Mouse (Mus musculus): Measurements from ENCODE around the gene Zfp174.
"Not testable (repeated sequence)": the region's sequence is repeated elsewhere in the genome, so short reads cannot be mapped to it uniquely, and the experiment has no call there.

Gene Zfp174

DNA sequence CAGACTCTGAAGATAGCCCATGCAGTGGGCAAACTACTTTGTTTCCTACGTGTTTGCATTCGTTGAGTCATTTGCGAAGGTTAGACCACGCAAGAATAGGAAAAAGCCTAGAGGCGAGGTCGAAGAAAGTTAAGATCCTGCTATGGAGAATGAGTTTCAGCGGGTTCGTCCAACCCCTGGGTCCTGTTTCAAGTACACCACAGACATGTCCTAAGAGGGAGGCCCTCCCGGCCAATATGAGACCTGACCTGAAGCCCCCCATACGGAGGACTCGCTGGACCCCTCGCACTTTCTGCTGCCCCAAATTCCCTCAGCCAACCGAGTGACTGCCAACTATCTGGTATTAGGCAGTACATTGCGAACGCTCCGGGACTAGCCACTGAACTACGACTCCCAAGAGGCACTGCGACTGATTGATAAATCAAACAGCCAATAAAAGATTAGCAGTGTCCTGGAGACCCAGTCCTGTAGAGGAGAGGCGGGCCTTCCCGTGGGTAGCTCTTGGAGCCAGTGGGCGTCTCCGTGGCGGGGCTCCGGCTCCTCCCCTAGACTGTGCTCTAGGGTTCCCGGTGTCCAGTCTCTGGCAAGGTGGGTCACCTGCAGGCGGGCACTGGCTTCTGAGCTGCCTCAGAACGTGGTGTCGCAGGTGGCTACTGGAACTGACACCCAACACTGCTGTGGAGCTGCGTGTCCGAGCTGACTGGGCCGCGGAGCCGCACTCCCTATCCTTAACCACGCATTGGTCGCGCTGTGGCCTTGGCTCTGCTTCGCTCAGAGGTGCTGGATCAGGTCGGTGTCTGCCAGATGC lies at the start of gene Zfp174:
Gene Zfp174 (plus strand): TSS at position 558 of the 808 bp plus-strand sequence.
- peak; percentile 98 for DNase-seq (ENCODE audit: low spot score)

DNA sequence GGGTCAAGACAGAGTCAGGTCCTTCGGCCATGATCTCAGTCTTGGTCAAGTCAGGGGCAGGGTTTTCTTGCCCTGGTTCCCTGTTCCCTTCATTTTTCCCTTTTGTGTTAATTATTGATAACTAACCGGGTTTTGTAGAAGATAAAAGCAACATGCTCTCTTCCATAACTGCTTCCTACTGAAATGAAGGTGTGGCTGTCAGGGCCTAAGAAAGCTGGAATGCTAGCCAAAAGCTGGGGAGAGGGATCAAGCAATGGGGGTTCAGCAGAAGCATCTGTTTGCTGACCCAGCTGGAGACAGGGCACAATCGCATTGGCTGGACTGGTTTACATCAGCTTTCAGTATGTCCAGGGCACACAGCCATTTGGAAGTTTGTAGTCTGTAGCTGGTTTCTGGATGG lies 38.9 kb upstream of the Zfp174 start:
- DNase-seq (ENCODE audit: low spot score): no peak

- DNase-seq (ENCODE audit: low spot score): not testable (repeated sequence)
Observed at GRCm38 (mm10) chr16:3814667-3815066, 32.4 kb upstream of the Zfp174 start.

- DNase-seq (ENCODE audit: low spot score): no peak
Observed at GRCm38 (mm10) chr16:3820202-3820601, 26.9 kb upstream of the Zfp174 start.

DNA sequence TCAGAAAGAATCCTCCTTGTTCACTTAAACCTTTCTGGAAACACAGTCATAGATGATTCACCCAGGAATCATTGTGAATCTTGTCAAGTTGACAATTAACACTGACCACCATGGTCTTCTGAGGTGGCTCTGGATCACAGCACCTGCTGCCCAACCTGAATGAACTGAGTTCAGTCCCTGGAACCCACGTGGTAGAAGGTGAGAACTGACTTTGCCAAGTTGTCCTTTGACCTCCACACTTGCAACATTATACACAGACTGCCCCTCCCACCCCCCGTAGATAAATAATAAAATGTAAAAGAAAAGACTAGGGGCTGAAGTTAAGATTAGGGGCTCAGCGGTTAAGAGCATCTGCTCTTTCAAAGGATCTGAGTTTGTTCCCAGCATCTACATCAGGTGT lies 19.0 kb upstream of the Zfp174 start:
- no peak for DNase-seq (ENCODE audit: low spot score)

GRCm38 (mm10) chr16:3829727-3830126 lies 17.3 kb upstream of the Zfp174 start:
- no peak for DNase-seq (ENCODE audit: low spot score)

DNA sequence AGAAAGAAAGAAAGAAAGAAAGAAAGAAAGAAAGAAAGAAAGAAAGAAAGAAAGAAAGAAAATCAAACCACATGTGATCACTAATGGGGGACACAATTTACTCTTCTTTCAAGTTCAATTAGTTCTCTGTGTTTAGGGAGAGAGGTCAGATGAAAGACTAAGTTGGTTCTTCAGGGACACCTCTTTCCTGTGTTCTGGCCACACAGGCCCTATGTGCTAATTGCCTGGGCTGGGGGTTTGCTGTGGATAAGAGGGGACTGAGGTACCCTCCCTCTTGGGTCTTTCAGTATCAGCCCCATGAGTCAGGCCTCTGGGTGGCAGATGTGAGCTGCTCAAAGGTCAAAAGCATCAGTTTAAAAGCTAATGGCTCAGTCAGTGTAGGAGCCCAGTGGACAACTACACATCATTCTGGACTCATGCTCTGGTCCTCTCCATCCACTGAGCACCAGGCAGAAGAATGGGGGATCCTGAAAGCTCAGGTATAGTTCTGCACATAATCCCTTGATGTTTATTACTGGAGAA lies 16.4 kb upstream of the Zfp174 start, which contains the start of gene Olfr15:
Gene Olfr15 (plus strand): TSS at position 291 of the 522 bp plus-strand sequence.
- DNase-seq (ENCODE audit: low spot score): no peak

DNA sequence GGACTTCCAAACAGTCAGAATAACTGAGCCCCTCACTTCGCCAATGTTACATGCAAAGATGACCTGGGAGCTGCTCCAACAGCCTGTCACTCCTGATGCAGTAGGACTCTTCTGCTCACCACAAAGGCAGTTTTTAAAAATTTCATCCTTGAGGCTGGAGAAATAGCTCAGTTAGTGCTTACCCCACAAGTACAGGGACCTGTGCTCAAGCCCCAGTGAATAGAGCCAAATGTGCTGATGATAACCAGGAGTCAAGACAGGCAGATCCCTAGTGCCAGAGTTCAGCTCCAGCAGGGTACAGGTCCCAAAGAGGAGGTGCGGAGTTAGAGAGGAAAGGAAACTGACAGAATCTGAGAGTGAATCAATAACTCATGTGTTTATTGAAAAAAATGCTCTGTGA lies 11.6 kb upstream of the Zfp174 start:
- no peak for DNase-seq (ENCODE audit: low spot score)

DNA sequence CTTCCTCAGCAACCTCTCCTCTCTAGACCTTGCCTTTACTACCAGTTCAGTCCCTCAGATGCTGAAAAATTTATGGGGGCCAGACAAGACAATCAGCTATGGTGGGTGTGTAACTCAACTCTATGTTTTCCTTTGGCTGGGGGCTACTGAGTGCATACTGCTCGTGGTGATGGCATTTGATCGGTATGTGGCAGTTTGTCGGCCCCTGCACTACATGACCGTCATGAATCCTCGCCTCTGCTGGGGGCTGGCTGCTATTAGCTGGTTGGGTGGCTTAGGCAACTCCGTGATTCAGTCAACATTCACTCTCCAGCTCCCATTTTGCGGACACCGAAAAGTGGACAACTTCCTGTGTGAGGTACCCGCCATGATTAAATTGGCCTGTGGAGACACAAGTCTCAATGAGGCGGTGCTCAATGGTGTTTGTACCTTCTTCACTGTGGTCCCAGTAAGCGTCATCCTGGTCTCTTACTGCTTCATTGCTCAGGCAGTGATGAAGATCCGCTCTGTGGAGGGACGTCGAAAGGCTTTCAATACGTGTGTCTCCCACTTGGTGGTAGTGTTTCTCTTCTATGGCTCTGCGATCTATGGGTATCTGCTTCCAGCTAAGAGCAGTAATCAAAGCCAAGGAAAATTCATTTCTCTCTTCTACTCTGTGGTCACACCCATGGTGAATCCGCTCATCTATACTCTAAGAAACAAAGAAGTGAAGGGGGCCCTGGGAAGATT lies 7.7 kb upstream of the Zfp174 start:
- DNase-seq (ENCODE audit: low spot score): no peak

DNA sequence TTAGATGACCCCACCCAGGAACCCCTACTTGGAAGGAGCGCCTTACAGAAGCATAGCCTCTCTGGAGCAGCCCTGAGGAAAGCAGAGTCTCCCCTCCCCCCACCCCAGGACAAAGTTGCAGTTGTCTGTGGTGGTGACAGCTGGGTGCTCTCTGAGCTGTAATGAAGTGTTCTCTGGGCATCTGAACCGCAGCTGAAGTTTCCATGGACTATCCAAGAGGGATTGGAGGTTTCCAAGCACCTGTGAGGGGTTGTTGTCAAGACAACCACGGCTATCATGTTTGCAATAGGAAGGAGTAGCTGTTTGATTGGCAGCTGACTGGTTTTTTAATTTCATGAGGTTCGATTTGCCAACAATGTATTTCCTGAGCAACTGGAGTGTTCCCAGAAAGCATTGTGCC lies 4.1 kb upstream of the Zfp174 start:
- DNase-seq (ENCODE audit: low spot score): peak; percentile 12

DNA sequence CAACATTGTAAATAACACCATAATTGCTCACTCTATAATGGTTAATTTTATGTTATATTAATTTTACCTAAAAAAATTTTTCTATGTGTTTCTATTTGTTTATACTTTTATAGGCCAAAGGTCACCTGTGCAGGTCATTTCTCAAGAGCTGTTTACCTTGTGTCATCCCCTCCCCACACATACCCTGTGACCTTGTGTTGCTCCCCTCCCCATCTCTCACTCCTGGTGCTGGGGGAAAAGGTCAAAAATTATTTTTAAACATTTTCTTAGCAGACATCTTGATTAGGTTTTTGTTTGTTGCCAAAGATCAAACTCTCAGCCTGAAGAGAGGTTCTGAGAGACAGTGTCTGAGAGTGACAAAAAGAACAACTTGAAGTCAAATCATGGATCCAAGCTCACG lies 3.3 kb upstream of the Zfp174 start:
- no peak for DNase-seq (ENCODE audit: low spot score)

GRCm38 (mm10) chr16:3847871-3848270 lies 803 bp downstream of the Zfp174 start:
- peak; percentile 15 for DNase-seq (ENCODE audit: low spot score)

DNA sequence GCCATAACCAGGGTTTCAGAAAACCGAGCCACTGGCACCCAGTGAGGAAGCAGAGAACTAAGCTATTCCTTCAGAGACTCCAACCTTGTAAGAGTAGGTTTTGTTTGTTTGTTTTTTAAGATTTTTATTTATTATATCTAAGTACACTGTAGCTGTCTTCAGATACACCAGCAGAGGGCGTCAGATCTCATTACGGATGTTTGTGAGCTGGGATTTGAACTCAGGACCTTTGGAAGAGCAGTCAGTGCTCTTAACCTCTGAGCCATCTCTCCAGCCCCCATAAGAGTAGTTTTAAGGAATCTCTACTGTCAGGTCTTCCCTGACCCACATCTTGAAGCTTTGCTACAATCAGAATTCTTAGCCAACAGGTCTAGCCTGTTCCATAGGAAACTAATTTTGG lies 1.3 kb downstream of the Zfp174 start:
- no peak for DNase-seq (ENCODE audit: low spot score)

GRCm38 (mm10) chr16:3851301-3851700 lies 4.2 kb downstream of the Zfp174 start:
- DNase-seq (ENCODE audit: low spot score): not testable (repeated sequence)

GRCm38 (mm10) chr16:3852586-3852985 lies 5.5 kb downstream of the Zfp174 start:
- DNase-seq (ENCODE audit: low spot score): no peak

GRCm38 (mm10) chr16:3854437-3855182 lies 7.5 kb downstream of the Zfp174 start:
- no peak for DNase-seq (ENCODE audit: low spot score)

DNA sequence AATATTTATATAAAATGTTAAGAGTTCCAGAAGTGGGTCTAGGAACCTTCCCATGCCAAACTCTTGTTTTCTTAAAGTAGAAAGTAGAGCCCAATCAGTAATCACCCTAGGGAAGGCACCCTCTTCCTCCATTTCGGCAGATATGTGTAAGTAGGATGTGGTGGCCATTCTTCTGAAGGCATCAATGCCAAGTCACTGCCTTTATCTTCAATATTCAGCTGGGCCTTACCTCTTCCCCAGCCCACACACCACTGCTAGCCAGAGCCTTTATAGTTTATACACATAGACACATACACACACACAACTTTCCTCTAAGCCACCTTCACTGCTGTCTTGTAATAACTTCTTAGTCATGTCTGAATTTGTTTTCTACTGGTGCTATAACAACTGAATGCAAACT lies 8.7 kb downstream of the Zfp174 start:
- no peak for DNase-seq (ENCODE audit: low spot score)

- no peak for DNase-seq (ENCODE audit: low spot score)
Observed at GRCm38 (mm10) chr16:3859254-3859653, 12.2 kb downstream of the Zfp174 start.

DNA sequence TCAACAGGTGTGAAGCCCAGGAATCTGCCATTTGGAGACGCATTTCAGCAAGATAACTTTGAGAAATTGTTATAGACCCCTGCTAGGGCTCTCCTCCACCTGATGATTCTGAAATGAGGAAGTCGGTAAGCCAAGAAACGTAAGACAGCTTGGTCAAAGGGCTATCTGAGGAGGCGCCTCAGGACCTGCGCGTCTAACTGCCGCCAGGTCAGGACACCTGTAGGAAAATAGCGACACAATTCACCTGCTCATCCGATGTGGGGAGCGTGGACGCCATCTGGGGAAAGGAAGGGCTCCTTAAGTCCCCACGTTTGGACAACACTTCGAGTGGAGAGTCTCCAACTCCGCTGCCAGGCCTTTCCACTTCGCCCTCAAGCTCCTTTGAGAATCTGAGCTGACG lies 24.7 kb downstream of the Zfp174 start:
- DNase-seq (ENCODE audit: low spot score): no peak

GRCm38 (mm10) chr16:3872216-3873047 lies 25.4 kb downstream of the Zfp174 start, which contains the start of gene Naa60:
TSS of gene Naa60 (plus strand) at chr16:3872375.
- peak; percentile 31 for DNase-seq (ENCODE audit: low spot score)

DNA sequence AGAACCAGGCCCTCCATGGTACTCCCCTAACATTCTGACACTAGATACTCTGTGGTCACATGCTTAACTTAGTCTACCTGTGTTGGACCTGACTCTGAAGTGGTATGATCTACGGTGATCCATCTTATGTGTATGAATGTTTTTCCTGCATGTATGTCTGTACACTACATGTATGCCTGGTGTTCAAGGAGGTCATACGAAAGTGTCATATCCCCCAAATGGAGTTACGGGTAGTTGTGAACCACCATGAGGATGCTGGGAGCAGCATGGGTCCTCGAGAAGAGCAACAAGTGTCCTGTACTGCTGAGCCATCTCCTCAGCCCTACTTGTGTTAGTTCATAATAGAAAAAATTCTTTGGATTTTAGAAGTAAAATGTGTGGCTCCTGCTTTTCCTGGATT lies 29.3 kb downstream of the Zfp174 start:
- DNase-seq (ENCODE audit: low spot score): no peak
